Mouse (Mus musculus): ENCODE results near the gene Srms.

The Srms gene

GRCm38 (mm10) chr2:181235681-181236566, 22.9 kb upstream of the Srms start:
- Histone ChIP-seq H3K36me3 (ENCODE audit: control insufficient read depth, insufficient read depth, low read length, poor library complexity, severe bottlenecking) (peaks cover 36% of the 10 kb centered on the region), H3K27me3 (ENCODE audit: control insufficient read depth, insufficient read depth, low read length, poor library complexity, severe bottlenecking) (no peaks in the 10 kb centered on the region)
- DNase-seq (ENCODE audit: low read depth, low spot score), result peak; percentile 33

GRCm38 (mm10) chr2:181234680-181235079, 21.7 kb upstream of the Srms start:
- Histone ChIP-seq H3K27me3 (ENCODE audit: control insufficient read depth, insufficient read depth, low read length, poor library complexity, severe bottlenecking) (no peaks in the 10 kb centered on the region), H3K36me3 (ENCODE audit: control insufficient read depth, insufficient read depth, low read length, poor library complexity, severe bottlenecking) (peaks cover 46% of the 10 kb centered on the region)
- no peak for DNase-seq (ENCODE audit: low read depth, low spot score)

GRCm38 (mm10) chr2:181233443-181233842, 20.5 kb upstream of the Srms start:
- Histone ChIP-seq H3K27me3 (ENCODE audit: control insufficient read depth, insufficient read depth, low read length, poor library complexity, severe bottlenecking) (no peaks in the 10 kb centered on the region), H3K36me3 (ENCODE audit: control insufficient read depth, insufficient read depth, low read length, poor library complexity, severe bottlenecking) (peaks cover 52% of the 10 kb centered on the region)
- DNase-seq (ENCODE audit: low read depth, low spot score), result no peak

- peaks cover 46% of the 10 kb centered on the region for H3K36me3 ChIP-seq (ENCODE audit: control insufficient read depth, insufficient read depth, low read length, poor library complexity, severe bottlenecking)
- DNase-seq (ENCODE audit: low read depth, low spot score), result no peak
- no peaks in the 10 kb centered on the region for H3K27me3 ChIP-seq (ENCODE audit: control insufficient read depth, insufficient read depth, low read length, poor library complexity, severe bottlenecking)
Measured at GRCm38 (mm10) chr2:181231171-181231570, 18.2 kb upstream of the Srms start.

GRCm38 (mm10) chr2:181228335-181228734, 15.3 kb upstream of the Srms start:
- Histone ChIP-seq H3K27me3 (ENCODE audit: control insufficient read depth, insufficient read depth, low read length, poor library complexity, severe bottlenecking) (no peaks in the 10 kb centered on the region), H3K36me3 (ENCODE audit: control insufficient read depth, insufficient read depth, low read length, poor library complexity, severe bottlenecking) (peaks cover 35% of the 10 kb centered on the region)
- no peak for DNase-seq (ENCODE audit: low read depth, low spot score)

GRCm38 (mm10) chr2:181227122-181227521, 14.1 kb upstream of the Srms start:
- H3K27me3 ChIP-seq (ENCODE audit: control insufficient read depth, insufficient read depth, low read length, poor library complexity, severe bottlenecking), result no peaks in the 10 kb centered on the region
- H3K36me3 ChIP-seq (ENCODE audit: control insufficient read depth, insufficient read depth, low read length, poor library complexity, severe bottlenecking), result peaks cover 32% of the 10 kb centered on the region
- no peak for DNase-seq (ENCODE audit: low read depth, low spot score)

- H3K27me3 ChIP-seq (ENCODE audit: control insufficient read depth, insufficient read depth, low read length, poor library complexity, severe bottlenecking), result no peaks in the 10 kb centered on the region
- H3K36me3 ChIP-seq (ENCODE audit: control insufficient read depth, insufficient read depth, low read length, poor library complexity, severe bottlenecking), result peaks cover 16% of the 10 kb centered on the region
- no peak for DNase-seq (ENCODE audit: low read depth, low spot score)
Measured at GRCm38 (mm10) chr2:181224994-181225393, 12.0 kb upstream of the Srms start.

- Histone ChIP-seq H3K27me3 (ENCODE audit: control insufficient read depth, insufficient read depth, low read length, poor library complexity, severe bottlenecking) (no peaks in the 10 kb centered on the region), H3K36me3 (ENCODE audit: control insufficient read depth, insufficient read depth, low read length, poor library complexity, severe bottlenecking) (no peaks in the 10 kb centered on the region)
- no peak for DNase-seq (ENCODE audit: low read depth, low spot score)
Measured at GRCm38 (mm10) chr2:181220361-181220760, 7.4 kb upstream of the Srms start.

GRCm38 (mm10) chr2:181219538-181220216, 6.7 kb upstream of the Srms start, which contains the start of gene Fndc11:
Gene Fndc11, plus strand, starts transcription at chr2:181220013.
- Histone ChIP-seq H3K27me3 (ENCODE audit: control insufficient read depth, insufficient read depth, low read length, poor library complexity, severe bottlenecking) (no peaks in the 10 kb centered on the region), H3K36me3 (ENCODE audit: control insufficient read depth, insufficient read depth, low read length, poor library complexity, severe bottlenecking) (no peaks in the 10 kb centered on the region)
- DNase-seq (ENCODE audit: low read depth, low spot score), result peak; percentile 96

- DNase-seq (ENCODE audit: low read depth, low spot score), result no peak
- Histone ChIP-seq H3K36me3 (ENCODE audit: control insufficient read depth, insufficient read depth, low read length, poor library complexity, severe bottlenecking) (no peaks in the 10 kb centered on the region), H3K27me3 (ENCODE audit: control insufficient read depth, insufficient read depth, low read length, poor library complexity, severe bottlenecking) (no peaks in the 10 kb centered on the region)
Measured at GRCm38 (mm10) chr2:181218881-181219485, 6.0 kb upstream of the Srms start.

- Histone ChIP-seq H3K27me3 (ENCODE audit: control insufficient read depth, insufficient read depth, low read length, poor library complexity, severe bottlenecking) (no peaks in the 10 kb centered on the region), H3K36me3 (ENCODE audit: control insufficient read depth, insufficient read depth, low read length, poor library complexity, severe bottlenecking) (no peaks in the 10 kb centered on the region)
- DNase-seq (ENCODE audit: low read depth, low spot score), result no peak
Measured at GRCm38 (mm10) chr2:181216037-181216436, 3.1 kb upstream of the Srms start.

- Histone ChIP-seq H3K27me3 (ENCODE audit: control insufficient read depth, insufficient read depth, low read length, poor library complexity, severe bottlenecking) (no peaks in the 10 kb centered on the region), H3K36me3 (ENCODE audit: control insufficient read depth, insufficient read depth, low read length, poor library complexity, severe bottlenecking) (no peaks in the 10 kb centered on the region)
- DNase-seq (ENCODE audit: low read depth, low spot score), result peak; percentile 43
Measured at GRCm38 (mm10) chr2:181212389-181213020, 480 bp downstream of the Srms start.

GRCm38 (mm10) chr2:181206118-181206517, 6.9 kb downstream of the Srms start:
- no peak for DNase-seq (ENCODE audit: low read depth, low spot score)
- Histone ChIP-seq H3K27me3 (ENCODE audit: control insufficient read depth, insufficient read depth, low read length, poor library complexity, severe bottlenecking) (no peaks in the 10 kb centered on the region), H3K36me3 (ENCODE audit: control insufficient read depth, insufficient read depth, low read length, poor library complexity, severe bottlenecking) (no peaks in the 10 kb centered on the region)

GRCm38 (mm10) chr2:181205678-181206077, 7.3 kb downstream of the Srms start:
- DNase-seq (ENCODE audit: low read depth, low spot score), result no peak
- Histone ChIP-seq H3K36me3 (ENCODE audit: control insufficient read depth, insufficient read depth, low read length, poor library complexity, severe bottlenecking) (no peaks in the 10 kb centered on the region), H3K27me3 (ENCODE audit: control insufficient read depth, insufficient read depth, low read length, poor library complexity, severe bottlenecking) (no peaks in the 10 kb centered on the region)
